Mouse (Mus musculus) heart, postnatal 0 days (tissue): Measurements from ENCODE around the gene Sertad3. TPM values are rescaled to one million over a fixed set of nuclear protein-coding genes. Genes with fewer than 3 reads are reported as not detected.

Source experiments
- ATAC-seq: fragments of 200-750 bp; cut with Nextera tagmentation; 2 replicates; pipeline ENCODE4 v1.8.0; 2017; ENCODE audit warnings: low read depth, moderate number of reproducible peaks, moderate library complexity; ENCODE audit not compliant: insufficient read depth
- DNase-seq: peaks from one replicate; pipeline ENCODE4 v3.0.0-alpha.2; 2016; ENCODE audit warnings: low spot score
- H3K27ac ChIP-seq: fragments of 300-500 bp; sonication (generic); 2 replicates; pipeline ENCODE4 v1.5.1; 2014; ENCODE audit warnings: low read depth, mild to moderate bottlenecking
- H3K27me3 ChIP-seq: fragments of 300-500 bp; sonication (generic); 2 replicates; pipeline ENCODE4 v1.6.1; 2014; ENCODE audit warnings: low read length, mixed read lengths; ENCODE audit not compliant: control insufficient read depth, insufficient read depth
- H3K36me3 ChIP-seq: fragments of 300-500 bp; sonication (generic); replicated peaks from 2 replicates; pipeline ENCODE4 v1.6.1; 2014; ENCODE audit warnings: low read length, mixed read lengths; ENCODE audit not compliant: control insufficient read depth, insufficient read depth
- H3K4me1 ChIP-seq: fragments of 300-500 bp; sonication (generic); 2 replicates; pipeline ENCODE4 v1.6.1; 2014; ENCODE audit warnings: antibody characterized with exemption; ENCODE audit not compliant: control insufficient read depth, insufficient read depth
- H3K4me2 ChIP-seq: fragments of 300-500 bp; sonication (generic); 2 replicates; pipeline ENCODE4 v1.6.1; 2014; ENCODE audit warnings: low read depth, mild to moderate bottlenecking, low read length, moderate library complexity
- H3K4me3 ChIP-seq: fragments of 300-500 bp; sonication (generic); 2 replicates; pipeline ENCODE4 v1.5.1; 2014; ENCODE audit warnings: low read depth, low read length
- H3K9ac ChIP-seq: fragments of 300-500 bp; sonication (generic); replicated peaks from 2 replicates; pipeline ENCODE4 v1.6.1; 2014; ENCODE audit warnings: low read depth, low read length, mixed read lengths
- H3K9me3 ChIP-seq: fragments of 300-500 bp; sonication (generic); replicated peaks from 2 replicates; pipeline ENCODE4 v1.6.1; 2016; ENCODE audit warnings: low read length; ENCODE audit not compliant: control insufficient read depth
- CTCF ChIP-seq: IDR thresholded peaks from 2 replicates; pipeline ENCODE4 v1.5.1; 2016; ENCODE audit warnings: antibody characterized with exemption, control low read depth, low read depth
- EP300 ChIP-seq: IDR thresholded peaks from 2 replicates; pipeline ENCODE4 v1.6.1; 2016; ENCODE audit warnings: antibody characterized with exemption, low read depth
- WGBS: fragments of 180-500 bp; shearing (Covaris S2); extraction: QIAGEN DNeasy Blood & Tissue Kit; methylation state at CpG from one replicate; pipeline ENCODE4 v1.1.7; 2014; 5-methylcytosine and 5-hydroxymethylcytosine counted together
- polyA plus RNA-seq: library from polyadenylated mRNA; unstranded; fragments of >200 nt; fragmentation: Nextera tagmentation; extraction: Ambion mirVana; gene quantifications from 2 replicates; pipeline ENCODE4 v1.2.1, GENCODE M21; 2015
- total RNA-seq: library from RNA; depleted of rRNA; stranded (reverse); fragments of >200 nt; gene quantifications from 2 replicates; pipeline ENCODE4 v1.2.3, GENCODE M21; 2014; ENCODE audit warnings: low replicate concordance

Sertad3 gene
- total and polyA plus RNA-seq, 2 experiments from 2014 or later = 11.4 to 16.9 TPM

DNA sequence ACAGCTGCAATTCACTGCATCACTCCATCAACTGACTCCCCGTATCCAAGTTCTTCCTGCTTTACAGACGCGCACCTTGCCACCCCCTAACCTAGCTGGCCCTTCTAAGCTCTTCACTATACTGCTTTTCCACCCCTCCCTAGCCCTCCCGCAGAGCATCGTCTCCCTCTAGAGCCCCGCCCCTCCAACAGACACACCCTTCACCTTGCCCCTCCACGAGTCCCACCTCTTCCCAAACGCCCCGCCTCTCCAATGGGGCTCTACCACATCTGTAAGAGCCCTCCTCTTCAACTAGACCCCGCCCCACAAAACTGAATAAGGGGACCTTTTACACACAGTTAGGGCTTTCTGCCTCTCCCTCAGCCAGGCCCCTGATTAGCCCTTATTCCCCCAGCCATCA is 39.8 kb upstream of the Sertad3 start:
- Histone ChIP-seq H3K4me3 (no peak overlapping the region), H3K27ac (no peak overlapping the region), H3K36me3 (no peaks in the 10 kb centered on the region), H3K4me1 (no peaks in the 10 kb centered on the region), H3K9me3 (peaks cover 5% of the 10 kb centered on the region; the same call in 1 of the 2 replicates), H3K9ac (no peak overlapping the region), H3K4me2 (no peak overlapping the region), H3K27me3 (peaks cover 19% of the 10 kb centered on the region; the same call in 1 of the 2 replicates)
- DNase-seq (no peak), ATAC-seq (no peak)
- no peak for TF ChIP-seq EP300
- TF ChIP-seq CTCF = no peak
- WGBS = 9% methylated on average over 10 of the region's 10 CpGs

DNA sequence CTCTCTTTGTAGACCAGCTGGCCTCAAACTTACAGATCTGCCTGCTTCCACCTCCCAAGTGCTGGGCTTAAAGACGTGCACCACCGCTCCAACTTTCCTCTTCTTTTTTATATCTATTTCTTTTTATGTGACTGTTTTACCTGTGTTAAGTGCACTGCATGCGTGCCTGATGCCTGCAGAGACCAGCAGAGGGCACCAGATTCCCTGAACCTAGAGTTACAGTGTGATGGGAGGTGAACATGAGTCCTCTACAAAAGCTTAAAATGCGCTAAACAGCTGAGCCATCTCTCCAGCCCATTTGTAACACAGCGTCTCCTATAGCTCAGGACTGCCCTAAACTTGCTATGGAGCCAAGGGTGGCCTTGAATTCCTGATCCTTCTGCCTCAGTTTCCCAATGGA is 36.0 kb upstream of the Sertad3 start:
- TF ChIP-seq CTCF = peak; percentile 39; the same call in 1 of the 2 replicates
- TF ChIP-seq EP300 = no peak
- DNase-seq = no peak

DNA sequence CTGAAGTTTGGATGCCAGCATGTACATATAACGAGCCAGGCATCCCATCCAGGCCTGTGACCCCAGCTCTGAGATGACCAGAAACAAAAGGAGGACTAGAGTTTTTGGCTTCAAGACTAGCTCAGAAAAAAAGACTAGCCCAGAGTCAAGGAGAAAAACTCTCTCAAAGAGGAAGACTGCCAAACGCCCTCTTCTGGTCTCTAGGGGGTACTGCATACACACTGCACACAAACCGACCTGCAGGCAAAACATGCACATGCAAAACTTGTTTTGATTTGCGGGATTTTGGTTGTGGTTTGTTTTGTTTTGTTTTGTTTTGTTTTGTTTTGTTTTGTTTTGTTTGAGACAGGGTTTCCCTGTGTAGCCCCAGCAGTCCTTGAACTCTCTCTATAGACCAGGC is 33.6 kb upstream of the Sertad3 start:
- WGBS = 70% methylated on average over 4 of the region's 4 CpGs
- no peaks in the 10 kb centered on the region for H3K4me1 ChIP-seq
- no peak overlapping the region for H3K4me3 ChIP-seq
- no peak overlapping the region for H3K27ac ChIP-seq
- H3K27me3 ChIP-seq = no peaks in the 10 kb centered on the region
- ATAC-seq (no peak), DNase-seq (no peak)
- no peak overlapping the region for H3K4me2 ChIP-seq
- H3K9ac ChIP-seq = no peak overlapping the region
- TF ChIP-seq CTCF (peak; percentile 1; the same call in 1 of the 2 replicates), EP300 (no peak)
- H3K36me3 ChIP-seq = no peaks in the 10 kb centered on the region
- H3K9me3 ChIP-seq = no peaks in the 10 kb centered on the region

More for the DNA sequence above, 36.0 kb upstream of the Sertad3 start:
- H3K27me3 ChIP-seq = peaks cover 19% of the 10 kb centered on the region; the same call in 1 of the 2 replicates
- no peak overlapping the region for H3K4me2 ChIP-seq
- no peak overlapping the region for H3K4me3 ChIP-seq
- H3K9me3 ChIP-seq = no peaks in the 10 kb centered on the region
- 52% methylated on average over 5 of the region's 5 CpGs for WGBS
- H3K27ac ChIP-seq = no peak overlapping the region
- H3K36me3 ChIP-seq = no peaks in the 10 kb centered on the region
- H3K4me1 ChIP-seq = no peaks in the 10 kb centered on the region
- no peak overlapping the region for H3K9ac ChIP-seq
- ATAC-seq = no peak; the same call in 1 of the 2 replicates

DNA sequence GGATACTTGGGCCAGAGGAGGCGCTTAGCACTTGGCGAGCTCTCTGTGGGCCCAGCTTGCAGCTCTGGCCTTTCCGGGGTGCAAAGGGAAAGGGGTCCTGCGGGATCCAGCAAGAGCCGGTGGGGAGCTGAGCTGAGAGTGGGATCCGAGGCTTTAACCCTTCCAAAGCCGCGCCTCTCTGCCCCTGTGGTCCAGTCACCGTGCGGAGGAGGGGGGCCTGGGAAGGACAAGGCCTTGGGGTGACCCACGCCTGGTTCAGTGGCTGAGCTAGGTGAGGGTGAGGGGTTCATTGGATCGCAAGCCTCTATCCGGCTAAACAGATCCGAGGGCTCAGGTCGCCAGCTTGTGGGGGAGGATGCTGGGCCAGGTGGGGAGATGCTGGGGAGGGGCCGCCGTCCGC is 27.5 kb upstream of the Sertad3 start:
- Histone ChIP-seq H3K4me3 (peak overlapping the region; percentile 42), H3K9me3 (no peaks in the 10 kb centered on the region), H3K27me3 (0 out of 2 replicates have a peak, but pooled peaks cover 15% of the 10 kb centered on the region), H3K9ac (peak overlapping the region; percentile 12; the same call in 1 of the 2 replicates), H3K27ac (no peak overlapping the region), H3K36me3 (no peaks in the 10 kb centered on the region), H3K4me2 (peak overlapping the region; percentile 83), H3K4me1 (peaks cover 6% of the 10 kb centered on the region)
- no peak for ATAC-seq
- 13% methylated on average over 18 of the region's 18 CpGs for WGBS
- no peak for TF ChIP-seq EP300
- no peak for TF ChIP-seq CTCF
- no peak for DNase-seq

DNA sequence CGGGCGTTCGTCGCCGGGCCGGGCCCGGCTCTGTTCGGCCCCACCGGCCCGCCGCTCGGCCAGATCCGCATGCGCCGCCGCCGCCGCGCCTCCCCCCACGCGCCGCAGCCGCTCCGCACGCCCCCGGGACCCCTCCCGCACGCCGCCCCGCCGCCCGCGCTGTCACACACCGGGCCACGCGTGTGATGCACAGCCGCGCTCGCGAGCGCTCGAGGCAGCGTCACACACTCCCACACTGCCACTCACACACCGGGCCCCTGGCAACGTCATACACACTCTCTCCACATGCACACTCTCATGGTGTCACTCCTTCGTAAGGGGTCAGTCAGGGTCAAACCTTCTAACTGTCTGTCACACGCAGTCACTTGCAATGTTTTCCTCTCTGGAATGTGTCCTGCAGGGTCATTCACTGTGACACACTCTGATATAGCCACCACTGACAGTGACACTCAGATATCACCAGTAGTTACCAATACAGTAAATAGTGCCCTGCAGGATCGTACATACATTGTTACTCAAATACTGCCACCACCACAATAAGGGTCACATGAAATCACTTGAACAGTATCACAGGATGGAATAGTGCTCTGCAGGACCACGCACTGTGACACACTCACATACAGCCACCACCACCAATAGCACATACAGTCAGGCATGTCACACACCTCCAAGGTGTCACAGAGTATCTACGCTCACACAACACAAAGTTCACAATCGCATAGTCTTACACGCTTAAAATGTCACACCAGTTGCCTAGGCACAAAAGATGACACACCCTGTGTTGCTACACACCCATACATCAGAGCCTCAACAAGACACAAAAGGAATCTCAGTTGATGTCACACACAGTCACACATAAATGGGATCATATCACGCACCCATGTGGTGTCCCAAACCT is 26.8 kb upstream of the Sertad3 start:
- Histone ChIP-seq H3K4me3 (peak overlapping the region; percentile 42), H3K4me1 (peaks cover 6% of the 10 kb centered on the region), H3K4me2 (peak overlapping the region; percentile 83), H3K27me3 (0 out of 2 replicates have a peak, but pooled peaks cover 15% of the 10 kb centered on the region), H3K9me3 (no peaks in the 10 kb centered on the region), H3K9ac (peak overlapping the region; percentile 12; the same call in 1 of the 2 replicates), H3K27ac (no peak overlapping the region), H3K36me3 (no peaks in the 10 kb centered on the region)
- DNase-seq (peak; percentile 27), ATAC-seq (peak; percentile 14; the same call in 1 of the 2 replicates)
- 9% methylated on average over 42 of the region's 53 CpGs for WGBS
- TF ChIP-seq EP300 (no peak), CTCF (no peak)
